Mouse (Mus musculus): Measurements from ENCODE around the gene Nr5a2. TPM values are rescaled to one million over a fixed set of nuclear protein-coding genes. Genes with fewer than 3 reads are reported as not detected.

The Nr5a2 gene
- polyA plus RNA-seq (2014; fragmentation: Illumina TruSeq; extraction: RNeasy Lipid Tissue Mini Kit (QIAGEN cat#74804); ENCODE audit: insufficient read depth, low read depth, low replicate concordance): 0.17 TPM

DNA sequence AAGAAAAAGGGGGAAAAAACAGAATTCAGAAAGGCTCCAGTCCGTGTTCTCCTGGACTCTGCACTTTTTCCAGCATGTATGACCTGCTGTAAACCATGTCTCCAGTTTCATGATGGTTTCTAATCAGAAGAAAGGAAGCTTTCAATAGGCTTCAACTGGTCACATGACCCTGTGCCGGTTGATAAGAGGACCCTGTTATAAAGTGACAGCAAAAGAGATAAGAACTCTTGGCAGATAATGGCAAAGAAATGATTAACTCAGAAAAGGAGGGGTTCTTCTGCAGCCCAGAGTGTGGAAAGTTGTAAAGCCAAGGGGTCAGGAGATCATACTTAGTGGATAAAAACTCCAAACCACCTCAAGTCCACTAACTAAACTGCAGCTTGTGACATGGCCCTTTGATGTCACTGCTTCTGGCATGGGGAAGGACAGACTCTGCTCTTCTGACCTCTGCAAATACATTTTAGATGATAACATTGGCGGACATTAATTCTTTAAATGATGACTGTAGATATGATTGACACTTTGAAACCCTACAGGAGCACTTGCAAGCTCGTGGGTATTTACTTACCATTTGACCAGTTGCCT is at the start of gene Nr5a2:
Gene Nr5a2, minus strand, starts transcription at position 21 of the 585 bp plus-strand sequence.

Data from lung, adult 10 weeks (tissue).